ENCODE assay signal across 8 mouse cellular contexts in the genomic region with DNA sequence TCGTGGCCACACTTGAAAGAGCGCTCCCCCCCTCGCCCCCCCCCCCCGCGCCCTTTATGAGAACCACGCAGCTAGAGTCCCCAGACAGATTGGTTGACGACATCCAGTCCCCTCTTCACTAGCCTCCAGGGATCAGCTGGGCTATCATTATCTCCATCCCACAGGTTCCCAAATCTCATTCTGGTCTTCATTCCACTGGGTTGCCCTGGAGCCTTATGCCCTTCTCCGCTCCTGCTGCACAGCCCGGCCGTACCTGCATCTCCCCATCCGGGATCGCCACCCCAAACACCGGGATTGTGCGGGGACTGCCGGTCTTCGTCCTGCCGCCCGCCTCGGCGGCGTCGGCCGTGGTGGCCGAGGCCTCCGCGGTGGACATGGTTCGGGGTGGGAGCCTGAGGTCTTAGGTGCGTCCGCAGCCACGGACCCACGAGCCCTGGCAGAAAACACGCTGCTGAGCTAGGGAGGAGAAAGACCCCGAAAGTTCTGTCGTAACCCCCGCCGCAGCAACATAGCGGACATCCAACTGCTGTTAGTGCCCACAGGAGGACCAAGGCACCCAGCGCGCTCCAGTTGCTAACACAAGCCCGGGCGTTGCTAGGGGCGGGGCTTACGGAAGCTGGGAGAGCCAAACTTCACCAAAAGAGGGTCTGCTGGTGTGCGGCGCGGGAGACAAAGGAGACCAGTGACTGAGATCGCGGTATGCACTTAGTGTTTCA. TPM values are rescaled to one million over a fixed set of nuclear protein-coding genes. Genes with fewer than 3 reads are reported as not detected.
A peak's percentile ranks its signal among the peaks of the same experiment; 100 is the strongest.
DNase-seq lines count a peak whose midpoint lies in the region; ATAC-seq lines count a peak whose summit lies in the region.

A gene (minus strand): TSS at position 585 of the 716 bp plus-strand sequence.

- peak; percentile 91 for DNase-seq in R1 (ENCODE audit: low read depth, low spot score)
- peak; percentile 83 for DNase-seq in cerebellum, adult 8-10 months
- peak; percentile 78 to 91 for DNase-seq in frontal cortex, adult 2 months (ENCODE audit: extremely low spot score in 1 of 2, low spot score in 1 of 2)
- DNase-seq in layer of hippocampus, adult 8-10 months (ENCODE audit: low spot score in 2 of 2) = peak; percentile 81 to 85
- peak; percentile 62 to 73 for DNase-seq in lung, adult 18-20 months
- peak; percentile 77 for DNase-seq in ovary, postnatal 14 days (ENCODE audit: low spot score)
- DNase-seq in yolk sac, embryonic 10.5 days (ENCODE audit: low spot score) = peak; percentile 88

- ATAC-seq in hematopoietic stem cell, adult 5-6 weeks (replicated peaks in 1 of 2; ENCODE audit: insufficient read depth in 1 of 2, low FRiP score in 2 of 2, low TSS enrichment in 1 of 2, low read depth in 1 of 2, poor library complexity in 2 of 2, severe bottlenecking in 2 of 2) = peak; percentile 96

RNA-seq across cellular contexts. Expression of the gene that starts here (rescaled TPM):
- 20.4 and 27.5 TPM in 2 replicates for polyA plus RNA-seq in frontal cortex, adult 2 months (2012; rRNA removed)
- total RNA-seq in hematopoietic stem cell, adult 5-6 weeks (2017) = 0.63 TPM in 1 of 2 replicates, not detected in the other
- 10 to 100 TPM; 12.4 to 25.5 (median 17.5) TPM for total RNA-seq in layer of hippocampus, adult 8-10 months (2022)

Comparison
In these comparisons a context has a peak if more than half of its experiments do, and no peak if none do; other contexts are left out.
1. Peak in every context shown above with its lines: DNase-seq and ATAC-seq.
2. Peak in ATAC-seq in hematopoietic stem cell, adult 5-6 weeks; RNA of the gene not detected or under 1 TPM.